Mouse (Mus musculus) C2C12 (cell line): ENCODE results near the gene Zyg11b. TPM values are rescaled to one million over a fixed set of nuclear protein-coding genes. Genes with fewer than 3 reads are reported as not detected.

Source experiments
- H3K27me3 ChIP-seq: one replicate; pipeline ENCODE4 v1.6.1; 2011; ENCODE audit not compliant: control insufficient read depth, insufficient read depth, insufficient read length
- H3K36me3 ChIP-seq: one replicate; pipeline ENCODE4 v1.6.1; 2011; ENCODE audit not compliant: control insufficient read depth, insufficient read depth
- H3K4me3 ChIP-seq: one replicate; pipeline ENCODE4 v1.5.1; 2011; ENCODE audit warnings: mild to moderate bottlenecking, control low read depth; ENCODE audit not compliant: poor library complexity, insufficient read depth, severe bottlenecking
- H3K79me2 ChIP-seq: one replicate; pipeline ENCODE4 v1.6.1; 2011; ENCODE audit not compliant: control insufficient read depth, insufficient read depth
- H3K79me3 ChIP-seq: one replicate; pipeline ENCODE4 v1.6.1; 2011; ENCODE audit warnings: low read depth, control low read depth
- H3ac ChIP-seq: one replicate; pipeline ENCODE3; 2011; ENCODE audit warnings: low read depth; ENCODE audit not compliant: control insufficient read depth, insufficient read length
- CEBPB ChIP-seq: IDR thresholded peaks from one replicate; pipeline ENCODE4 v1.6.1; 2011; ENCODE audit warnings: low read depth, mild to moderate bottlenecking, control low read depth, moderate library complexity
- CTCF ChIP-seq: IDR thresholded peaks from one replicate; pipeline ENCODE4 v1.5.1; 2011; ENCODE audit not compliant: control insufficient read depth, insufficient read depth, insufficient read length
- FOSL1 ChIP-seq: IDR thresholded peaks from one replicate; pipeline ENCODE4 v1.8.0; 2011; ENCODE audit warnings: mild to moderate bottlenecking, low read length; ENCODE audit not compliant: poor library complexity, insufficient read depth, severe bottlenecking
- MAX ChIP-seq: IDR thresholded peaks from one replicate; pipeline ENCODE4 v1.6.1; 2011; ENCODE audit warnings: mild to moderate bottlenecking, control low read depth
- MYOD1 ChIP-seq: IDR thresholded peaks from one replicate; pipeline ENCODE4 v1.6.1; 2011; ENCODE audit warnings: low read depth; ENCODE audit not compliant: control insufficient read depth, insufficient read length
- MYOG ChIP-seq: IDR thresholded peaks from one replicate; pipeline ENCODE4 v1.6.1; 2011; ENCODE audit not compliant: control insufficient read depth, insufficient read length; ENCODE audit errors: extremely low read depth
- USF1 ChIP-seq: IDR thresholded peaks from one replicate; pipeline ENCODE4 v1.6.1; 2011; ENCODE audit warnings: low read depth, mild to moderate bottlenecking, control low read depth, moderate library complexity
- polyA plus RNA-seq: library from polyadenylated mRNA; unstranded; fragments of >200 nt; fragmentation: generic; extraction: Trizol; gene quantifications from one replicate; pipeline ENCODE4 v1.2.1, GENCODE M21; 2012; ENCODE audit warnings: missing spikeins

The Zyg11b gene
- polyA plus RNA-seq, 1 experiment: 5.4 TPM

- H3K79me3 ChIP-seq: no peaks in the 10 kb centered on the region
- no peak overlapping the region for H3ac ChIP-seq
- H3K79me2 ChIP-seq: no peaks in the 10 kb centered on the region
- no peak for TF ChIP-seq CTCF
- TF ChIP-seq MYOG: no peak
- no peak for TF ChIP-seq FOSL1
- H3K27me3 ChIP-seq: peaks cover 10% of the 10 kb centered on the region
- no peak overlapping the region for H3K4me3 ChIP-seq
- no peaks in the 10 kb centered on the region for H3K36me3 ChIP-seq
Measured at GRCm38 (mm10) chr4:108219019-108219418, 81.9 kb downstream of the Zyg11b start.

GRCm38 (mm10) chr4:108217332-108218179 is 83.3 kb downstream of the Zyg11b start, which contains the start of gene Zyg11a:
TSS of gene Zyg11a (minus strand) at chr4:108218048.
- no peaks in the 10 kb centered on the region for H3K36me3 ChIP-seq
- no peak within 1 kb of the TSS for H3ac ChIP-seq
- H3K79me3 ChIP-seq: no peaks in the 10 kb centered on the region
- TF ChIP-seq MYOD1: no peak
- TF ChIP-seq USF1: no peak
- TF ChIP-seq CTCF: no peak
- no peak for TF ChIP-seq FOSL1
- TF ChIP-seq MAX: no peak
- no peak for TF ChIP-seq CEBPB
- TF ChIP-seq MYOG: no peak
- no peak within 1 kb of the TSS for H3K4me3 ChIP-seq
- peaks cover 10% of the 10 kb centered on the region for H3K27me3 ChIP-seq
- H3K79me2 ChIP-seq: no peaks in the 10 kb centered on the region

GRCm38 (mm10) chr4:108213023-108213422 is 87.9 kb downstream of the Zyg11b start:
- no peak for TF ChIP-seq USF1
- no peak for TF ChIP-seq CEBPB
- no peak for TF ChIP-seq CTCF
- no peak for TF ChIP-seq FOSL1
- TF ChIP-seq MYOG: no peak
- TF ChIP-seq MYOD1: no peak
- no peak for TF ChIP-seq MAX
- H3K4me3 ChIP-seq: no peak overlapping the region
- no peaks in the 10 kb centered on the region for H3K79me3 ChIP-seq
- H3ac ChIP-seq: no peak overlapping the region
- no peaks in the 10 kb centered on the region for H3K79me2 ChIP-seq
- peaks cover 10% of the 10 kb centered on the region for H3K27me3 ChIP-seq
- no peaks in the 10 kb centered on the region for H3K36me3 ChIP-seq

- Histone ChIP-seq H3K4me3 (no peak overlapping the region), H3K27me3 (peaks cover 13% of the 10 kb centered on the region)
- TF ChIP-seq CEBPB (no peak), USF1 (no peak), MYOD1 (no peak), MYOG (no peak), MAX (no peak), FOSL1 (no peak), CTCF (no peak)
Measured at GRCm38 (mm10) chr4:108204629-108205028, 96.3 kb downstream of the Zyg11b start.

GRCm38 (mm10) chr4:108199236-108199635 is 101.7 kb downstream of the Zyg11b start:
- Histone ChIP-seq H3K36me3 (no peaks in the 10 kb centered on the region), H3ac (no peak overlapping the region), H3K79me3 (peaks cover 2% of the 10 kb centered on the region), H3K79me2 (no peaks in the 10 kb centered on the region), H3K27me3 (no peaks in the 10 kb centered on the region), H3K4me3 (no peak overlapping the region)
- TF ChIP-seq USF1 (no peak), CTCF (no peak)

More at GRCm38 (mm10) chr4:108204629-108205028, 96.3 kb downstream of the Zyg11b start:
- Histone ChIP-seq H3K36me3 (no peaks in the 10 kb centered on the region), H3ac (no peak overlapping the region), H3K79me2 (no peaks in the 10 kb centered on the region), H3K79me3 (no peaks in the 10 kb centered on the region)
